Mouse (Mus musculus) subcutaneous adipose tissue, adult 2 months (tissue): ENCODE measurements around the gene Tmem37. TPM values are rescaled to one million over a fixed set of nuclear protein-coding genes. Genes with fewer than 3 reads are reported as not detected.

Source experiments
- polyA plus RNA-seq: library from polyadenylated mRNA; depleted of rRNA; stranded (reverse); fragments of >200 nt; gene quantifications from 2 replicates; pipeline ENCODE4 v1.2.3, GENCODE M21; 2012; ENCODE audit warnings: low replicate concordance; rRNA removed

Gene Tmem37
- 19.8 and 54.8 TPM in 2 replicates for polyA plus RNA-seq

GRCm38 (mm10) chr1:120073519-120074306, at the start of gene Tmem37:
Gene Tmem37 (minus strand): TSS chr1:120074074.

GRCm38 (mm10) chr1:120120969-120121811, 47.3 kb upstream of the Tmem37 start, which contains the start of the genes Dbi and 3110009E18Rik:
Gene Dbi (minus strand): TSS chr1:120121078.
Gene 3110009E18Rik (plus strand): TSS chr1:120121187.

Other genes starting within 250 kb of the Tmem37 start
- gene Ptpn4, start 236.5 kb downstream of the Tmem37 start, polyA plus RNA-seq: 4.6 and 6.6 TPM in 2 replicates
- 8.0 and 9.8 TPM in 2 replicates for gene Tmem177, start 160.9 kb downstream of the Tmem37 start, polyA plus RNA-seq
- gene Cfap221, start 76.8 kb downstream of the Tmem37 start, polyA plus RNA-seq: 0.14 and 0.73 TPM in 2 replicates
- gene Sctr, start 67.2 kb downstream of the Tmem37 start, polyA plus RNA-seq: 3.4 and 12.6 TPM in 2 replicates
- 1,107 and 3,995 TPM in 2 replicates for gene Dbi, start 47.0 kb upstream of the Tmem37 start, polyA plus RNA-seq
- gene 3110009E18Rik, start 47.1 kb upstream of the Tmem37 start, polyA plus RNA-seq: 3.0 and 3.3 TPM in 2 replicates
- gene Steap3, start 198.6 kb upstream of the Tmem37 start, polyA plus RNA-seq: 188 and 249 TPM in 2 replicates